Comparison of ENCODE assay signal across 7 mouse cellular contexts in genomic region chr4:46690023-46690420, GRCm38 (mm10).
"Had no signal": no experiment of that assay in that cellular context is flagged by ENCODE, and none has a peak within 500 bp of the region (broad histone marks: within the 10 kb centered on the region; RNA-seq: fewer than 3 reads in every experiment).

No protein-coding gene starts in this region.

- H3K4me1 ChIP-seq: limb, embryonic 15.5 days; liver, embryonic 12.5 days; neural tube, embryonic 12.5 days had no signal

- H3K36me3 ChIP-seq: limb, embryonic 15.5 days; liver, embryonic 12.5 days; midbrain, embryonic 10.5 days; neural tube, embryonic 12.5 days had no signal

- H3K27ac ChIP-seq: kidney, postnatal 0 days; limb, embryonic 15.5 days; liver, embryonic 12.5 days; midbrain, embryonic 10.5 days; neural tube, embryonic 12.5 days had no signal

- H3K4me2 ChIP-seq: limb, embryonic 15.5 days; liver, embryonic 12.5 days; lung, embryonic 14.5 days; neural tube, embryonic 12.5 days had no signal

- H3K4me3 ChIP-seq: limb, embryonic 15.5 days; liver, embryonic 12.5 days; midbrain, embryonic 10.5 days; myocyte; neural tube, embryonic 12.5 days had no signal

- H3K9ac ChIP-seq: limb, embryonic 15.5 days; liver, embryonic 12.5 days; lung, embryonic 14.5 days; neural tube, embryonic 12.5 days had no signal

- H3K9me3 ChIP-seq: limb, embryonic 15.5 days; neural tube, embryonic 12.5 days had no signal

- ATAC-seq: liver, embryonic 12.5 days had no signal
